Mouse (Mus musculus): ENCODE data around the gene Slc25a3. TPM values are rescaled to one million over a fixed set of nuclear protein-coding genes. Genes with fewer than 3 reads are reported as not detected.

The Slc25a3 gene
- total and polyA plus RNA-seq, 2 experiments from 2014 or later: 1,847 to 2,043 TPM

DNA sequence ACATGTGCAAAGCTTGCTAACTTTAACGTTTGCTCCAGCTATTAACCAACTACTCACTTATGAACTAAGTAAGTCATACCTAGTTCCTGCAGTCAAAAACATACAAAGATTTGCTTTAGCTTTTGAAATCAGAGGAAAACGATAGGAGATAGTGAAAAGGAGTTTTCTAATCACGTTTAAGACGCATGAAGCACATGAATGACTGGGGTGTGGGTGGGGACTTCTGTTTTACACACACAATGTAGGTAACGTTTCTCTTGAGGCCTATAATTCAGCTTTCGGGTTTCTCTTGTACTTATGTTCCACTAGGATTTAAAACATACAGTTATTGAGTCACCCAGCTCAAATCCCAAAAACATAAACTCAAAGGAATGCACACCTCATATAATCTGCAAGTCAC is 1.2 kb downstream of the Slc25a3 start:
- 5% methylated on average over 6 of the region's 6 CpGs for WGBS
- ATAC-seq (ENCODE audit: insufficient read depth, low read depth) (no peak), DNase-seq (ENCODE audit: low spot score) (no peak)
- Histone ChIP-seq H3K4me3 (ENCODE audit: low read depth, low read length) (peak overlapping the region; percentile 88), H3K4me2 (ENCODE audit: low read depth, low read length) (peak overlapping the region; percentile 69), H3K9ac (replicated peaks; ENCODE audit: low read depth, low read length) (peak overlapping the region; percentile 98), H3K27ac (ENCODE audit: low read depth) (peak overlapping the region; percentile 98), H3K36me3 (replicated peaks; ENCODE audit: control insufficient read depth, insufficient read depth, low read length) (peaks cover 43% of the 10 kb centered on the region), H3K9me3 (replicated peaks; ENCODE audit: control insufficient read depth, low read length) (no peaks in the 10 kb centered on the region), H3K4me1 (ENCODE audit: control insufficient read depth, insufficient read depth) (peaks cover 9% of the 10 kb centered on the region; the same call in 1 of the 2 replicates), H3K27me3 (ENCODE audit: control insufficient read depth, insufficient read depth, low read length) (no peaks in the 10 kb centered on the region)
- no peak for TF ChIP-seq EP300 (IDR thresholded peaks at IDR 0.05; ENCODE audit: low read depth)
- no peak for TF ChIP-seq CTCF (IDR thresholded peaks at IDR 0.05; ENCODE audit: low read depth)

DNA sequence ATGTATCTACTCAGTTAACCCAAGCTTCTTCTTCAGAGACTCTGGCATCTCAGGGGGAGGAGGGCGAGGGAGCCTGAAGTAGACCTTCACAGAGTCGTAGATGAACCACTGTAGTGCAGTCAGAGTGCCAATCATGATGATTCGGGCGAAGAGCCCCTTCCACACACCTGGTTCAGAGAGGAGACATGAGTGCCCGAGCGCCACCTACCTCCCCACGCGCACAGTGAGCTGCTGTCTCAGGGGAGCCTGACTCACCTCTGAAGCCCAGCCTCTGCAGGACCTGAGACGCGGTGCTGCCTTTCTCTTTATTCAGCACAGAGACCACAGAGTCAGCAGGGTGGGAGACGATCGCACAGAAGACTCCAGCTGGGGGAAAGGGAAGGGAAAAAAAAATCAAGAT is 6.9 kb downstream of the Slc25a3 start:
- Histone ChIP-seq H3K27ac (ENCODE audit: low read depth) (no peak overlapping the region), H3K4me3 (ENCODE audit: low read depth, low read length) (no peak overlapping the region), H3K9me3 (replicated peaks; ENCODE audit: control insufficient read depth, low read length) (no peaks in the 10 kb centered on the region), H3K4me2 (ENCODE audit: low read depth, low read length) (no peak overlapping the region), H3K4me1 (ENCODE audit: control insufficient read depth, insufficient read depth) (no peaks in the 10 kb centered on the region; the same call in 1 of the 2 replicates), H3K27me3 (ENCODE audit: control insufficient read depth, insufficient read depth, low read length) (no peaks in the 10 kb centered on the region), H3K36me3 (replicated peaks; ENCODE audit: control insufficient read depth, insufficient read depth, low read length) (peaks cover 85% of the 10 kb centered on the region), H3K9ac (replicated peaks; ENCODE audit: low read depth, low read length) (no peak overlapping the region)
- no peak for TF ChIP-seq EP300 (IDR thresholded peaks at IDR 0.05; ENCODE audit: low read depth)
- TF ChIP-seq CTCF (IDR thresholded peaks at IDR 0.05; ENCODE audit: low read depth): no peak
- ATAC-seq (ENCODE audit: insufficient read depth, low read depth) (no peak), DNase-seq (ENCODE audit: low spot score) (no peak)
- WGBS: 86% methylated on average over 12 of the region's 12 CpGs

DNA sequence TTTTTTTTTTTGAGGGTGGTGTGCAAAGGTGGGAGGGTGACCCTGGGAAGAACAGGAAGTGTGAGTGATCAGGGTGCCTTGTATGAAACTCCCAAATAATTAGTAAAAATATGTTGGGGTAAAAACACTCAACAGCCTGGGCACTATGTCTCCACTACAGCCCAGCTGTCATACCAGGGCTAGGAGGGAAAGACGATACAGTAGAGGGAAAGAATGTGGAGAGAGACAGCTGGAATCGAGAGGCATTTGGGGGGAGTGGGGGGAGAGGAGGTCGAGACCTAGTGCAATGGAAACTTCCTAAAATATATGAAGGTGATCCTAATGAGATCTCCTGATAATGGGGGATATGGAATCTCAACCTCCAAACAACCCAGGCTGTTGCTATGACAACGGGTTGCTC is 14.0 kb downstream of the Slc25a3 start:
- Histone ChIP-seq H3K4me1 (ENCODE audit: control insufficient read depth, insufficient read depth) (no peaks in the 10 kb centered on the region), H3K9me3 (replicated peaks; ENCODE audit: control insufficient read depth, low read length) (0 out of 2 replicates have a peak, but pooled peaks cover 8% of the 10 kb centered on the region), H3K36me3 (replicated peaks; ENCODE audit: control insufficient read depth, insufficient read depth, low read length) (peaks cover 20% of the 10 kb centered on the region), H3K27ac (ENCODE audit: low read depth) (no peak overlapping the region), H3K4me3 (ENCODE audit: low read depth, low read length) (no peak overlapping the region), H3K27me3 (ENCODE audit: control insufficient read depth, insufficient read depth, low read length) (no peaks in the 10 kb centered on the region), H3K4me2 (ENCODE audit: low read depth, low read length) (no peak overlapping the region), H3K9ac (replicated peaks; ENCODE audit: low read depth, low read length) (no peak overlapping the region)
- DNase-seq (ENCODE audit: low spot score) (no peak), ATAC-seq (ENCODE audit: insufficient read depth, low read depth) (no peak)
- TF ChIP-seq CTCF (IDR thresholded peaks at IDR 0.05; ENCODE audit: low read depth) (no peak), EP300 (IDR thresholded peaks at IDR 0.05; ENCODE audit: low read depth) (no peak)
- 56% methylated on average over 4 of the region's 4 CpGs for WGBS

DNA sequence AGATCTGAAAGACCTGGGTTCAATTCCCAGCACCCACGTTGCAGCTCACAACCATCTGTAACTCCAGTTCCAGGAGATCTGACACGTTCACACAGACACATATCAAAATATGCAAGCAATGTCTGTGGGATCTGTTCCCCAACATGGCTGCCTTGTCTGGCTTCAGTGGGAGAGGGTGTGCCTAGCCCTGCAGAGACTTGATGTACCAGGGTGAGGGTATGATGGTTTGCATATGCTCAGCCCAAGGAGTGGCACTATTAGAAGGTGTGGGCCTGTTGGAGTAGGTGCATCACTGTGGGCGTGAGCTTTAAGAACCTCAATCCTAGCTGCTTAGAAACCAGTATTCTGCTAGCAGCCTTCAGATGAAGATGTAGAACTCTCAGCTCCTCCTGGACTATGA is 17.9 kb downstream of the Slc25a3 start:
- H3K9me3 ChIP-seq (replicated peaks; ENCODE audit: control insufficient read depth, low read length): 0 out of 2 replicates have a peak, but pooled peaks cover 6% of the 10 kb centered on the region
- H3K4me1 ChIP-seq (ENCODE audit: control insufficient read depth, insufficient read depth): no peaks in the 10 kb centered on the region
- no peak overlapping the region for H3K4me2 ChIP-seq (ENCODE audit: low read depth, low read length)
- H3K27me3 ChIP-seq (ENCODE audit: control insufficient read depth, insufficient read depth, low read length): no peaks in the 10 kb centered on the region
- no peak overlapping the region for H3K27ac ChIP-seq (ENCODE audit: low read depth)
- H3K36me3 ChIP-seq (replicated peaks; ENCODE audit: control insufficient read depth, insufficient read depth, low read length): peaks cover 13% of the 10 kb centered on the region
- TF ChIP-seq CTCF (IDR thresholded peaks at IDR 0.05; ENCODE audit: low read depth) (no peak), EP300 (IDR thresholded peaks at IDR 0.05; ENCODE audit: low read depth) (no peak)
- H3K9ac ChIP-seq (replicated peaks; ENCODE audit: low read depth, low read length): no peak overlapping the region
- WGBS: 83% methylated on average over 3 of the region's 3 CpGs
- DNase-seq (ENCODE audit: low spot score) (no peak), ATAC-seq (ENCODE audit: insufficient read depth, low read depth) (no peak)
- H3K4me3 ChIP-seq (ENCODE audit: low read depth, low read length): no peak overlapping the region

DNA sequence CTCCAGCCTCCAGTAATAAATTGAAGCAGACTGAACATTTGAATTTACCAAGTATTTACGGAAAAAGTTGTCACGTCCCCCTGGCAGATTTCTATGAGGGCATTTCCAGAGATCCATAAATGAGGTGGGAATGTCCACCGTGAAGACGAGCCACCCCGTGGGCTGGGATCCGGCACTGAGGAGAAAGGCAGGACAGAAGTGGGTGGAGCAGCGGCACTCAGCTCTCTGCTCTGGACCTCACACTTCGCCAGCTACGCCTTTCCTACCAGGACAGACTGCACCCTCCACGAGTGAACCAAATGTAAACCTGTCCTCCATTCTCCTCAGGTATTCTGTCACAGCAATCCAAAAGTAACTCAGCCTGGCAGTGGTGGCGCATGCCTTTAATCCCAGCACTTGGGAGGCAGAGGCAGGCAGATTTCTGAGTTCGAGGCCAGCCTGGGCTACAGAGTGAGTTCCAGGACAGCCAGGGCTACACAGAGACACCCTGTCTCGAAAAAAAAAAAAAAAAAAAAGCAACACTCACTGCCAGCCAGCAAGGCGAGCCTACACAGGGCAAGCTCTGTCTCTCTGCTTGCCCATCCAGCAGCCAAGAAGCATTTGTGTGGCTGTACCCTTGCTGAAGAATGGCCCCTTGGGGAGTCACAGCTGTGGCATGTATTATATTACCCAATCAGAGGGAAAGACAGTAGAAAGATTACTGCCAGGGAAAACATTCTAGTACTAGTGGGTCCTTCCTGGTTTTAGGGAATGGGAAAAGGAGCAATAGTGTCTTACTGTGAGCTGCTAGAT is 20.9 kb downstream of the Slc25a3 start:
- no peak overlapping the region for H3K4me2 ChIP-seq (ENCODE audit: low read depth, low read length)
- no peak overlapping the region for H3K9ac ChIP-seq (replicated peaks; ENCODE audit: low read depth, low read length)
- no peak for DNase-seq (ENCODE audit: low spot score)
- H3K27me3 ChIP-seq (ENCODE audit: control insufficient read depth, insufficient read depth, low read length): no peaks in the 10 kb centered on the region
- no peak for ATAC-seq (ENCODE audit: insufficient read depth, low read depth)
- H3K4me3 ChIP-seq (ENCODE audit: low read depth, low read length): no peak overlapping the region
- no peak overlapping the region for H3K27ac ChIP-seq (ENCODE audit: low read depth)
- no peaks in the 10 kb centered on the region for H3K4me1 ChIP-seq (ENCODE audit: control insufficient read depth, insufficient read depth)
- peaks cover 13% of the 10 kb centered on the region for H3K36me3 ChIP-seq (replicated peaks; ENCODE audit: control insufficient read depth, insufficient read depth, low read length)
- no peaks in the 10 kb centered on the region for H3K9me3 ChIP-seq (replicated peaks; ENCODE audit: control insufficient read depth, low read length)
- TF ChIP-seq CTCF (IDR thresholded peaks at IDR 0.05; ENCODE audit: low read depth) (no peak), EP300 (IDR thresholded peaks at IDR 0.05; ENCODE audit: low read depth) (no peak)
- 88% methylated on average over 14 of the region's 14 CpGs for WGBS

Measured in heart, postnatal 0 days (tissue).